Mouse (Mus musculus): ENCODE measurements at regions not wholly inside any gene's neighbourhood (a gene's known extent, or its start where the extent isn't known, plus 50 kb on each side); places are given as distances from the start of the nearest gene placed in this dataset.

DNA sequence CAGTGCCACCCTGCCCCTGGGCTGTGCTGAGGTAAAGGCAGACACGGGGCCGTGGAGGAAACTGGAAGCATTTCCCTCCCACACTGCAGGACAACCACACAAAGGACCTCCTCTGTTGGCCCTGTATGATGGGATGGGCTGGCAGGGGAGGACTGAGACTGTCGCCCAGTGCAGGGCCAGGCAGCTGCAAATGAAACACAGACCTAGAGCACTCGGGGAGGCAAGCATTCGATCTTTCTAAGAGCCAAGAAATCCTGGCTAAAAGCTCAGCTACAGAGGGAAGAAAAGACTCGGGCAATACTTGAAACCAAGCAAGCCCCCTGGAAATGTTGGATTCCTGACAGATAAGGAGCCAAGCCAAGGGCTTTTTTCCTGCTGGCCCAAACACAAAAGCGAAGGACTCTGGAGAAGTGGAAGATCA is 82.5 kb upstream of the Sertad2 start:
- no peak for DNase-seq (ENCODE audit: low read depth, low spot score)

DNA sequence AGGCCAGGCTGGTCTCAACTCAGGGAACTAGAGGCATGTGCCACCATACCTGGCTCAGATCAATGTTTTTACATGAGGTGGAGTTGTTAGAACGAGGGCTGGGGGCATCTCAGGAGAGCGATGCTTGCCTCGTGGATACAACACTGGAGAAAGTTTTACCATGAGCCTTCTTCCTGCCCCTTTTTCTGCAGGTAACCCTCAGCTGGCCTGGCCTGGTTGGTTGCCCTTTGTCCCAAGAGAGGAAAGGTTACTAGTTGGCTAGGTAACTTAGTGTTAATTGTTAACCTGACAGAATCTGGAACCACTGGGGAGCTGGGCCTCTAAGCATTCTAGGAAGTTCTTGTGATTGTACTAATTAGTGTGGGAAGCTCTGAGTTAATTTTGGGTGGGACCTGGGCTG is 81.0 kb upstream of the Sertad2 start:
- DNase-seq (ENCODE audit: low read depth, low spot score): no peak

DNA sequence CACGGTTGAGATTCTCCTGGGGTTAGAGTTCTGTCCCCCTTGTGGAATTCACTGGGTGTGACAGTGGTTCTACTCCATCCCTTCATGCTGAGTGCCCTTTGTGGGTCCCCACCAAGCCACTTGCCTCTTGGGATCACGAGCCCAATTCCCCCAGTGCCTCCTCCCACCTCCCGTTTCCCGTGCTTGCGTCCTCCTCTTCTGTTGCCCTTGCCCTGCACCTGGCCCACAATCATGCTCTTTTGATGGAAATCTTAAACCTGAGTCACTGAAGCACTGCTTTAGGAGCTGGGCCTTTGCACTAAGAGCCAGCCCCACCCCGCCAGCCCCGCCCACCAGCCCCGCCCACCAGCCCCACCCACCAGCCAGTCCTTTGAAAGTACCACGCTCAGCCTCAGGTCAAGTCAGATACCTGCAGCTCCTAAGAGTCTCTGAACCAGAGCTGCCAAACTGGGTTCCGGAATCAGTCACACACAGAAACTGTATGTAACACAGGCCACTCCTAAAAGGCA is 79.8 kb upstream of the Sertad2 start:
- no peak for DNase-seq (ENCODE audit: low read depth, low spot score)

DNA sequence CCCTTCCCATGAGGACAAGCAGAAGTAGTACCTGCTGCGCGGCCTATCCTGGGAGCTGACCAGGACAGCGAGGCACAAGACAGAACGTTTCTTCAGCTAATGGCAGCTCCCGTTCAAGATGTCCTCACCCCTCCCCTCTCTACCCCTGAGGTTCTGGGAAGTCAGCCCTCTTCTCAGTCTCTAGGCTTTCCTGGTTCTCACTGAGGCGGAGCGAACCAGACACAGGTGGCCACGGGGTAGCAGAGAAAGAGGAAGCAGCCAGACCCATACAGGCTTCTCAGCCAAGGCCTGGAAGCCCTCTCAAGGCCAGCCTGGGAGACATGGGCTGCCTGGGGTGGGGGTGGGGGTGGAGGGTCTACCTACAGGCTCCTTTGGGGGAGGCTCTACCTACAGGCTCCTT is 78.5 kb upstream of the Sertad2 start:
- no peak for DNase-seq (ENCODE audit: low read depth, low spot score)

DNA sequence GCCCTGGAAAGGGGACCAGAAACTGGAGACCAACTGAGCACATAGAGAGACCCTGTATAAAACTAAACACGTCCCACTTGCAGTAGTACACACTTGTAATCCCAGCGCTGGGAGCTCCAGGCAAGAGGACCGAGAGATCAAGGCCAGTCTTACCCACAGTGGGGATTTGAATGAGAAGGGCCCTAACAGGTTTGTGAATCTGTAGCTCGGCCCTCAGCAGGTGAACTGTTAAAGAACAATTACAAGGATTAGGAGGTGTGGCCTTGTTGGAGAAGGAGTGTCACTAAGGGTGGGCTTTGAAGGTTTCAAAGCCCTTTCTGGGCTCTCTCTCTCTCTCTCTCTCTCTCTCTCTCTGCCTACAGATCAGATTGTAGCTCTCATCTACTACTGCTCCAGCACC is 76.5 kb upstream of the Sertad2 start:
- DNase-seq (ENCODE audit: low read depth, low spot score): no peak

DNA sequence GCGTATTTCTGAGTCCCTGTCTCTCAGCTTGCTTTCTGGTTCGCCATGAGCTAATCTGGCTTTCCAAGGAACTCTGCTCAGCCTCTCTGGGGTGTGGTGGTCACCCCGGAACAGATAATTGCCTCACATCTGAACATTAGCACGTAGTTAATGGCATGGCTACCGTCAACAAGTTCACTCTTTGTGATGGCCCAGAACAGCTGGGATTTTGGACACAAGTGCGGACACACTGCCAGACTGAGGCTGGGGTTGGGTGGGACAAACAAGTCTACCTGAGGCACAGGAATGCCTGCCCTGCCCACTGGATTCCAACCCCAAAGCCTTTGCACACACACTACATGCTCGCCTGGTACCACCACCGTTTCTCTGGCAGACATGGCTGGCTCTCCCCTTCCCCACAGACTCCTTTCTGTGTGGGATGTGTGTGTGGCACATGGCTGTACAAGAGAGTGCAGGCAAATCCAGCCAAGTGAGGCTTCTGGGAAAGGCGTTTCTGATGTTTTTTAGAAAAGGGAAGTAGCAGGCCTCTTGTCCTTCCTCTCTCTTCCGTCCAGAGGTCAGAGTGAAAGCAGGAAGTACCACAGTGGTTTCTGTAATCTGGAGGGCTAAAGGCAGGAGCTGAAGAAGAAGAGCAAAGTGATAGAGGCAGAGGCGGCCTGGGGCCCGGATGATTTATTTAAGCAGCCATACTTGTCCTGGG is 74.6 kb upstream of the Sertad2 start:
- DNase-seq (ENCODE audit: low read depth, low spot score): no peak

DNA sequence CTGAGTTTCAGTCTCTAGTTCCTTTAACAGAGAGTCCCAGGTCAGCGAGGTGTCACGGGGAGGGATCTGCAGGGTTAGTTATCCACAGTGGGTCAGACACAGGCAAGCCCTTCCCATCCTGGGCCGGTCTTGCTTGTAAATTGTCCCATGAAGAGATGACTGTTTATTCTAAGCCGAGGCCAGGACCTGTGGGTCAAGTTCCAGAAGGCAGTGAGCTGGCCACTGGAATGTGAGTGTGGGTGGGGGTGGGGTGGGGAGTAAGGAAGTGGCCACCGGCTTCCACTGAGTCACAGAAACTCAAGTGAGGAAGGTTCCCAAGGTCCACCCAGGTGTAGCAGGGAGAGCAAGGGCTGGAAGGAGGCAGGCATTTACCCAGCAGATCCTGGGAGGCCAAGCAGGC is 73.7 kb upstream of the Sertad2 start:
- no peak for DNase-seq (ENCODE audit: low read depth, low spot score)

DNA sequence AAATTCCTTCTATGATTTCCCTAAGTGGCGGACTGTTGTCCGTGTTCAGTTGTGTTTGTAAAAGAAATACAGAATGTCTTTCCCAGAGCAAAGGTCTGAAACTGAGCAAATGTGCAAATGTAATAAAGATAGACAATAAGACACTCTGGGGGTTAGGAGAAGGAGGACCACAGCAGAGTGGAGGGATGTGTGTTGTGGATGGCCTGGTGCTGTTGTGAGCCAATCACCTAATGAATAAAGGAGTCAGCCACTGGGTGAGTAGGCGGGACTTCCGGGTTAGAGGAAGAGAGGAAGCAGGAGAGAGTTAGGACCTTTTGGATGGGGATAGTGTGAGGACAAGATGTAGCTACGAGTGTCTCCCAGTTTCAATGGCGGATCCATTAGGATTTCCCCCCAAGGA is 72.7 kb upstream of the Sertad2 start:
- no peak for DNase-seq (ENCODE audit: low read depth, low spot score)

DNA sequence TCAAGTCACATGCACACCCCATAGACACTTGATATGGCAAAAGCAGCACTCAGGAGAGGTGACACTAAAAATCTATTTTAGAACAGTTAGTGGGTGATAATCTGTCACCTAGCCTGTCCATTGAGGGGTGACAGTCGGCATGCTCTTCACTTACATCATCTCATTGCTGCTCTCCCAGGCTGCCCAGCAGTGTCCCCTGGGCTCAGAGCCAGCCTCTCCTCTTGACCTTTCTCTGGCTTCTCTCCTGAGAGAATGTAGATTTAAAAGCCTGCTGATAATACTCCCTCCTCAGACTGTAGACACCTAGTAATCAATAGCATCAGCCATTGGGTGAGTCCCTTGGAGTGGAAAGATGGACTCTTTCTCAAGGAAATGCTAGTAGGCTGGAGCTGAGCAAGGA is 70.7 kb upstream of the Sertad2 start:
- no peak for DNase-seq (ENCODE audit: low read depth, low spot score)

DNA sequence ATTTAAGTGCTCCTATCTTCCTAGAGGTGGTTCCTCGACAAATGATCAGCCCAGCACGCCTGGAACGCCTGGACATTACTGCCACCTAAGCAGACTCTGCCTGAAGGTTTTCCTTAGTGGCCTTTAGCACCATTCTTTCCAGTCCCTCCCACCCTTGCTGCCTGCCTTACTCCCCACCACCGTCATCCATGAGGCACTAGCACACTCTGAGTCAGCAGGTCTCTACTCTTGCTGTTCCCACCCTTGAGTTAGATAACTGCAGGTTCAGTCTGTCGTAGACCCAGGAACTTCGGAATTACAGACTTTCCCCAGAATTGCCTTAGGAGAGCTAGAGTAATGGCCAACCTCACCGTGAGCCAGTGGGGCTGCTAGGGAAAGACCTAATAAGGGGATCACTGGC is 67.4 kb upstream of the Sertad2 start:
- DNase-seq (ENCODE audit: low read depth, low spot score): no peak

DNA sequence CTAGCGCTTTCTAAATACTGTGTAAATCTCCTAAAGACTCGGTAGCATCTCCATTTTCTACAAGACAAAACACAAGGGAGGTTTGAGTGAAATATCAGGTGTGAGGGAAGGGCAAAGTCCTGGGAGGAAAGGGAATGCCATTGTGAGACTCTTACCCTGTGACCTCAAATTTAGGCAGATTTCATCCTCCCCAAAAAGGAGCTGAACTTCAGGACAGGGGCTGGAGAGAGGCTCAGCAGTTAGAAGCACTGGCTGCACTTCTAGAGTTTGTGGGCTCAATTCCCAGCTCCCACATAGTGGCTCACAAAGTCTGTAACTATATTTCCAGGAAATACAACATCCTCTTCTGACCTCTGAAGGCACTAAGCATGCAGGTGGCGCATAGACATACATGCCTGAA is 66.6 kb upstream of the Sertad2 start:
- DNase-seq (ENCODE audit: low read depth, low spot score): no peak

DNA sequence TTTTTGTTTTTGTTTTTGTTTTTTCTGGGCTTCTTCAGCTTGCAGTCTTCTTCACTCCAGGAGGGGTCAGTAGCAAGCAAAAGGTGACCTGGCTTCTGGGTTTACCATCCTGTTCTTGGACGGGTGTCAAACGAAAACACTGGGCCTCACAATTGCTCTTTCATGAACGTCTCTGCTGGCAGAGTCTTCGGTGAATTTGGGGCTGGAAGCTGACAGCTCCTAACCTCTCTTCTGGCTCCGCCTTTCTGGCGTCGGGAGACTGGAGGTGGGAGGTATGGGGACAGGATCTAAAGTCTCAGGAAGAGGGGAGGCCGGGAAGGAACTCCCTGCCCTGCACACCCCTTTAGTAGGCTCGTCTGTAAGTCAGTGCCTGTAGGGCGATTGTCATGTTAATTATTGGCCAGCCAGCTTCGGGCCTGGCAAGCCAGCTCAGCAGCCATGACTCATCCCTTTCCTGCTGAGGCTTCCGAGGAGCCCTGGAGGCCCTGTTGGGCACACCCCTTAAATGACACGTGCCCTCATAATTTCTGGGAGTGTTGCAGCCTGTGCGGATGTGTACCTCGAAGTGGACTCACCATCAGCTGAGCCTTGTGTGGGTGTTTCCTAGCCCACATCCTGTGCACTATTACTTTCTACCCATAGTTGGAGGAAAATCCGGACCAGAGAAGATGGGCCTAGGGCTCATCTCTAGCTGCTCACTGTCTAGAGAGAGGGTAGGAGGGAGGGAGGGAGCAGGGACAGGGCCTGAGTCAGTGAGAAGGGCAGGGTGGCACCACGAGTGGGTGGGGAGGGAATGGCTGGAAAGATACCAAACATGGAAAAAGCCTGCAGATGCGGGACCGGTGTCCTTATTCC is 65.6 kb upstream of the Sertad2 start:
- peak; percentile 26 for DNase-seq (ENCODE audit: low read depth, low spot score)

DNA sequence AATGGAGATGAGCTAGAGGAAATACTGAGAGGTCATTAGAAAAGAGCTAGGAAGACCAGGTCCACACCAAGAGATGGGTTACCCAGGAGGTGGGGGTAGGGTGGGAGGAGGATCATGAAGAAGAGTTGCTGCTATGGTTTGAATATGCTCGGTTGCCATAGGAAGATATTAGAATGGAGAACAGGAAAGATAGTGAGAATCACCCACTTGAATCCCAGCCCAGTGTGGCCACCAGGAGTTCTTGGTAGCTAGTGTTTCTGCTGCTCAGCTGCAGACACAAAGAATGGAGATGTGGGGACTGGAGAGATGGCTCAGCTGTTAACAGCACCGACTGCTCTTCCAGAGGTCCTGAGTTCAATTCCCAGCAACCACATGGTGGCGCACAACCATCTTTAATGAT is 62.4 kb upstream of the Sertad2 start:
- no peak for DNase-seq (ENCODE audit: low read depth, low spot score)

DNA sequence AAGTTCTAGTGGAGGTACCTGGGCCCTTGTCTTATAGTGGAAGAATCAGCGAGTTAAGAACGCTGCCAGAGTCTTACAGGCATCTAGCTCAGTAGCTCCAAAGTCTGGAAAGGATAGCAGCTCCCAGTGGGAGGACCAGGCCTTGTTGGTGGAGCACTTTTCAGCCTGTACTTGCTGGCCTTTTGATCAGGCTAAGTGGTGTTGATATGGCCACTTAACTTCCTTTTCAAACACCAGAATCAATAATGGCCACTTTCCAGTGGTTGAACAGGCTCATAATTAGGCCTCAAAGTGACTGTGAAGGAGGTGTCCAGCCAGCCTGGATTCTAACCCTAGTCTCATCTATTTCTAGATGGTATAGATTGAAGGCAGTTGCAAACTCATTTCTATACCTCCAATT is 57.7 kb upstream of the Sertad2 start:
- DNase-seq (ENCODE audit: low read depth, low spot score): no peak

Measured in retina, adult 2 months (tissue).